Mouse (Mus musculus) lung, postnatal 4 days (tissue): Measurements from ENCODE around the gene Gtf2h1.
"Not testable (repeated sequence)": the region's sequence is repeated elsewhere in the genome, so short reads cannot be mapped to it uniquely, and the experiment has no call there.

Source experiments
- DNase-seq, 2 experiments: peaks; one replicate each; pipeline ENCODE4 v3.0.0; 2021

The Gtf2h1 gene

DNA sequence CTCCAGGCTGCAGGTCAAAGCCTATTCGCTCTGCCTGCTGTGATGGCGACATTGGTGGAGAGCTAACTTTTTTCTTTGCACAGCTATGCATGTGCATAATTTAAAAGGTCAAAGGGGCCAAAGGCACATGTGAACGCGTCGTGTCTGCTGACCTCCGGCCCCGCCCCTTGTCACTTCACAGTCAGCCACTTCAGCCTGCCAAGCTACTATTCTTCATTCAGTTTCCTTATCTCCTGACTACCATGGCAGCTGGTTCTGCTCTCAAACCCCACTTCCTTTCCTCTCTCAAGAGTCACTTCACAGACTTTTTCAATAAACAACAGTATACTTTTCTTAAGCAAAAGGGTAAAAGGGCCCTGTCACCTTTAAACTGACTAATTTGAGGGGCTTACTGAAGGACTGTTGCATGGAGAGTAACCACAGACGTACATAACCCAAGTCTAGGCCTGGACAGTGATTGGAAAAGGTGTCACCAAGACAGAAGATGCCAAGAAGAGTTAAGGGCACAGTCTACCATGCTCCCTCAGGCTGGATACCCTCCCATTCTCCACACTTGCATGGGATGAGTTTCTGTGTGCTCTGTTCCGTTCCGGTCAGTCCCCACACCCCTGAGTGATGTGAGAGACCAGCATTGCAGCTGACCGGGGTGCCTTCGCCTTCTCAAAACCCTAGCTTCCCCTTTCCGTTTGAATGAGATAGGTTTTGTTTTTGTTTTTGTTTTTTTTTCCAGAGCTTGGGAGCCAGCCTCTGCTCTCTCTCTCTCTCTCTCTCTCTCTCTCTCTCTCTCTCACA lies 35.1 kb downstream of the Gtf2h1 start:
- peak; percentile 73 to 89 for DNase-seq

DNA sequence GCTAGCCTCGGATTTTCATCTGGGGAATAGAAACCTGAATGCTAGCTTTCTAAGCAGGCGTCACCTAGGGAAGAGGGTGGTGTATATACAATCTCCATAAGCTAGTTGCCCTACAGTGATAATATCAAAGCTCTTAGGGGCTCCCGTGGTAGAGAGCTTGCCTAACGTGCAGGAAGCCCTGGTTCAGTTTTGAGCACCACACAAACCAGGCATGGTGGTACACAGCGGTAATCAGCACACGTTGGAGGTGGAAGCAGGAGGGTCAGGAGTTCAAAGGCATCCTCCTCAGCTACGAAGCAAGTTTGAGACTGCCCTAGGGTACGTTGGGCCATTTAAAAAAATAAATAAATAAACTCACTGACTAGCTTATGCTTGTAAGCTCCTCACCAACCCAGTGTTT lies 35.8 kb downstream of the Gtf2h1 start:
- no peak for DNase-seq

DNA sequence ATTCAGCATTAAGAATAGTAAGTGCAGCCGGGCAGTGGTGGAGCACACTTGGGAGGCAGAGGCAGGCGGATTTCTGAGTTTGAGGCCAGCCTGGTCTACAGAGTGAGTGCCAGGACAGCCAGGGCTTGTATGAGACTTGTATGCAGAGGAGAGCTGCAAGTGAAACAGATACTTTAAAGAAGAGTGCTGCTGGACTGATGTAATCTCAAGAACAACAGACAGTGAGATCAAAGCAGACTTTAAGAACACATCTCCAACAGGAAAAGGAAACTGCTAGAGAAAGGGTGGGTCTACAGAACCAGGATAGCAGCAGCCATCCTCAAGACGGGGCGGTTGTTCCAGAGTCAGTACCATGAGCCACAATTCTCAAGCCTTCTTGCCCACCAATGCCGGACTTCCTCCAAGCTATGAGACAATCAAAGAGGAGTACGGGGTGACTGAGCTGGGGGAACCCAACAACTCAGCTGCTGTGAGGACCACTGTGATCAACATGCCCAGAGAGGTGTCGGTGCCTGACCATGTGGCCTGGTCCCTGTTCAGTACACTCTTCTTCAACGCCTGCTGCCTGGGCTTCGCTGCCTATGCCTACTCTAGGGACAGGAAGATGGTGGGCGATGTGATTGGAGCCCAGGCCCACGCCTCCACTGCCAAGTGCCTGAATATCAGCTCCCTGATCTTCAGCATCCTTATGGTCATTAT lies 36.4 kb downstream of the Gtf2h1 start:
- DNase-seq: not testable (repeated sequence)

DNA sequence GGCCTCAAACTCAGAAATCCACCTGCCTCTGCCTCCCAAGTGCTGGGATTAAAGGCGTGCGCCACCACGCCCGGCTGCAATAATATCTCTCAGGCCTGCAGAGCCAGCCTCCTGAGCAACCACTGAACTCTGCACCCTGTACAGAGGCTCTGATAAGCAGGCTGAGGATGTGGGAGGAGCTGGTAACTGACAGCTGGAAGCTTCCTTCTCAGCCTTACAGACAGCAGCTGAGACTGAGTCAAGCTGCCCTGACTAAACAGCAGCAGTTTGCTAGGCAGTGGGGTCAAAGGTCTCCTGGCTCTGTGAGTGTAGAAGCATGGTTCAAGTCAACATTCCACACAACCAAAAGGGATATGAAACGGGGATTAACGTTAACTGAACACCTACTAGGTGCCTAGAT lies 37.4 kb downstream of the Gtf2h1 start:
- DNase-seq: peak; percentile 66 to 81

DNA sequence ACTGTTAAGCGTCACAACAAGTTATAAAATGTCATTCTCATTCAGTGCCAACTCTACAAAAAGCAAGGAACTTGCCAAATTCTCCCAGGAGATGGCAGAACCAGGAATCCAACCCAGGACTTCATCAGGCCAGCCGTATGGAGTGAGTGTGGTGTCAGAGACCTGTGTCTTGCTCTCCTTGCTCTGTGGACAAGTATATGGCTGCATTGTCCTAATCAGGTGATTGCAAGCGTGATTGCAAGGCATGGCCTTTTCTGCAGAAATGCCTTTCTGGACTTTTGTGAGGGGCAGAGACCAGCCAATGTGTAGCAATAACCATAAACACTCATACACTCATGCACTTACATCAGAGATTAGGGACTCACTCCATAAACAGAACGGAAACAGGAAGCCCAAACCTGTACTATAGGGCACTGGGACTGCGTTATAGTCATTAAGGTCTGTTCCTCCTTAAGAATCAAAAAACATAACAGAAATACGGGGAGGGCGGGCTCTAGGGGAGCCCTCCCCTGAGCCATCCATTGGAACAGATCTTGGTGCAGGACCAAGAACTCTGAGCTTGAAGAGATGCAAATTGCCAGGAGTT lies 37.9 kb downstream of the Gtf2h1 start:
- no peak for DNase-seq

DNA sequence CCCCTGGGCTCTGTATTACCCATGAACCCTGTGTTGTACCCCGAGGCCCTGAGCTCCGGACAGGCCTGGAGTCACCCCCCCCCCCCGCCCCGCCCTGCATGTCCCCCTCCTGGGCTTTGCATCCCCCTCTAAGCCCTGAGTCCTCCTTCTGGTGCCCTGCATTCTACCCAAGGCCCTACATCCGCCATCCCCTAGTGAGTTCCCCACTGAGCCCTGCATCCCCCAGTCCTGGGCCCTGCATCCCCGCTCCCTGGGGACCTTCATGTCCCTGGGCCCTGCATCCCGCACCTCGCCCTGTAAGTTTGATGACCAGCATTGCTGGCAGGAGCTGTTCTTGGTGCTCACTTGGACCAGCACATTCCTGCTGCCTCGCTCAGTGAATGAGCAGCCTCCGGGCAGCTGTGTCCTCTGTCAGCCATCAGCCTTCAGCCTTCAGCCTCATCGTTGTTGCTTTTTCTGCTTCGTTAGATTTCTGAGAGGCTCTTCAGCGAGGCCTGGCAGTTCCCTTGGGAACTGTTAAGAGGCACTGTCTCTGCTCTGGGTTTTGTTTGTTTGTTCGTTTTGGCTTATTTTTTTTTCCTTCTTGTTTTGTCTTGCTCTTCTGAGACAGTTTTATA lies 39.2 kb downstream of the Gtf2h1 start:
- DNase-seq: peak in 1 of 2 experiments; percentile 50

DNA sequence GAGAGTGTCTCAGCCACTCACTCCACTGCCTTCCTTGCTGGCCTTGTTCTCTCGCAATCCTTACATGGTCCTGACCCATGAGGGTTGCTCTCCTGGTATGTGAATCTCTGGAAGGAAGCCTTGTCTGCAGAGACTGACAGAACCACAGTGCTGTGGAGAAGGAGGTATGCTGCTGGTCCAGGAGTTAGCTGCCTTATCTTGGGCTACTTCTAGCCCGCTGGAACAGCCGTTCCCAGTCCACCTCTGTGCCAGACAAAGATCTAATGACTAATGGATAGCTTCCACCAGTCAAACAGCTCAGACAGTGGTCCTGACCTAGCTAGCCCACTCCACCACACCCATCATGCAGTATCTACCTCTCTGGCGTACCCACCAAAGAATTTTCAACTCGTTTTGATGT lies 40.5 kb downstream of the Gtf2h1 start:
- no peak for DNase-seq

DNA sequence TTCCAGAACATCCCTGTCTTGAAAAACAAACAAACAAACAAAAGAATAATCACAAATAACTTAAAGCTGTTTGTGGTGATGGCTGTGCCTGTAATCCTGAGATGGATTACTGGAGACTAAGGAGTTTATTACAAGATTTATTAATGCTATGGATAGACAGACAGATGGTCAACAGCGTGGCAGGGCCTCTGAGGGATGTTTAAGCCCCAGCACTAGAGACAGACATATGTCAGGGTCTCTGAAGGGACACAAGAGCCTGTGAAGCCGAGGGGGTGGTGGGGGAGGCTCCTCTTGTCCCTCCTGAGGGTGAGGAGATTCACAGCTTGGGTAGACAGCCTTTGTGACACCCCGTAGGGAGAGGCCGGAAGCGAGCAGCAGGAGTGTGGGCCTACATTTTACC lies 41.2 kb downstream of the Gtf2h1 start:
- DNase-seq: no peak

DNA sequence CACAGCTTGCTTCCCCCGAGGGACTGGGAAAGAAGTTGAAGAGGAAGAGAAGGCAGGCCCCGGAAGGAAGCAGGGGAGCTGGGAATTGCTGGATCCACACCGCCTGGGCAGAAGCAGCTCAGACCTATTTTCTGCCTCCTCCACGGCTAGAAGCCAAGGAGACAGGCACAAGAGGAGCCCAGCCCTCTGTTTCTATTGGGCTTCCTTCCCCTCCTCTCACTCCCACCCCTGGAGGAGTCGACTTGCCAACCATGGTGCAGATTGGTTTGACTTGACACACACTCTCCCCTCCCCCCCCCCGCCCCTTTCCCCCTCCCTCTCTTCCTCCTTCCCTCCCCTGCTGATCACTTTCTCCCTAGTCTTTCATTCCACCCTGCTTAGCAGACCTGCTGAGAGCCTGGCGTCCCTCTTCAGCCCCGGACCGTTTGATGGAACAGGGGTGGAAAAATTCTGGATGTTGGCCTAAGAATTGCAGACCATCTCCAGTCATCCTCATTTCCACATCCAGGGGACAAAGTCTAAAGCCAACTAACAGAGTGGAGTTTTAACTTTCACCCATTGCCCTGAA lies 42.3 kb downstream of the Gtf2h1 start:
- peak; percentile 61 to 71 for DNase-seq

DNA sequence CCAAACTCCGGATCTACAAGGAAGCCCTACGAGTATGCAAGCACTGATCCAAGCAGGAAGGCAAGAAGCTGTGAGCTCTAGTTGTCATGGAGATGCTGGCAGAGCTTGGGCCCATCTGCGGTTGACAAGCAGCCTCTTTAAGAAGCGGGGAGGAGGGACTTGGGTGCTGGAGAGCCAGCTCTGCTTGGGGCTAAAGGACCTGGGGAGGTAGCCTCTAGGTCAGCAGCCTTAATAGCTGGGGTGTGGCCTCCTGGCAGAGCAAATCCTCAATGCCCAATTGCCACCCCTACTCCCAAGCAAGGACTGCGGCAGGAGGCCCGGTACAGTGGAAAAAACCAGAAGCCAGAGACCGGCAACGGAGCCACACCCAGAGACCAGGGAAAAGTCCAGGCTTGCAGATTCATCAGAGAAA lies 43.0 kb downstream of the Gtf2h1 start:
- DNase-seq: peak; percentile 83 to 92

DNA sequence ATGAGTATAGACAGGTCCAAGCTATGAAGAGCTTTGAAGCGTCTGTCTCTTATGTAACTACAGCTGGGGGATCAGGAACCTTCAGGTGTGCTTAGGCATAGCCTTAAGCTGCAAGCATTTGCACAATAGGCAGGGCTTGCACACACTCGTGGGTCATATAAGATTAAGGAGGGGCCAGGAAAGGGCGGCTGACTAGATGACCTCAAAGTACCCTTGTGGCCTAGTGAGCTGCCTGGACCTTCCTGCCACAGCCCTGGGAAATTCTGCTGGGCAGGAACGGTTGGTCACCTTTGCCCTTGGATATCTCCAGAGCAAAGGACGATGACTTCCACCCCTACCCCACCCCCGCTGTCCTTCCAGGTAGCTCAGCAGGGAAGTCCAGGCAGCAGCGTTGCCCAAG lies 43.5 kb downstream of the Gtf2h1 start:
- DNase-seq: peak; percentile 48 to 58

DNA sequence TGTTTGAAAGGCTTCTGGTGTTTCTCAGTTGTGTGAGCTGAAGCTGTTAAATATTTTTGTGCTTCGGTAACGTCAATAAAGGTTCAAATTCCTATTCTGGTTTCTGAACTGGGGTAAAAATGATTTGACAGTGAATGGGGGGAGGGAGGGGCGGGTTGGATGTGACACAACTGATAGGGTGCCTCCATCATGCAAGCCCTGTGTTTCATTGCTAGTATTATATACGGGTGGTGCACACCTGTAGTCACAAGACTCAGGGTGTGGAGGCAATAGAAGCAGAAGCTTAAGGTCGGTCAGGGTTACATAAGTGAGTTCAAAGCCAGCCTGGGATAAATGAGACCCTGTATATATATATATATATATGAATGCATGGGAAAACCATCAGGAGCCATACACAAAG lies 44.0 kb downstream of the Gtf2h1 start:
- no peak for DNase-seq

DNA sequence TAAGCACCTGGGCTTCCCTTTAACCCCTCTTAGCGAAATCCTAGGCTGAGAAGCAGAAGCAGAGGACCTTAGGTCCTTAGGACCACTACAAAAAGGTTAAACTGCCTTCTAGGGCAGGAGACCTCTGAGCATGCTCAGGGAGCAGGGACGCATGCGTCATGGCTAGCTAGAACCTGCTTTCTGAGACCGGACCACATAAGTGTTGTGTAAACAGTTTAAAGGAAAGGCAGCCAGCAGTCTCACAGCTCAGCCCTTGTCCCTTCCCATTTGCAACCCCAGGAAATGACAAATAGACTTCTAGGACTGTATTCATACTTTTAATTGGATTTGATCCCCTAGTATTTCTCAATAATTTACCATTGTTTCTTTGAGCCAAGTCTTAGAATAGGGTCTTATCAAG lies 44.4 kb downstream of the Gtf2h1 start:
- peak; percentile 66 to 85 for DNase-seq

DNA sequence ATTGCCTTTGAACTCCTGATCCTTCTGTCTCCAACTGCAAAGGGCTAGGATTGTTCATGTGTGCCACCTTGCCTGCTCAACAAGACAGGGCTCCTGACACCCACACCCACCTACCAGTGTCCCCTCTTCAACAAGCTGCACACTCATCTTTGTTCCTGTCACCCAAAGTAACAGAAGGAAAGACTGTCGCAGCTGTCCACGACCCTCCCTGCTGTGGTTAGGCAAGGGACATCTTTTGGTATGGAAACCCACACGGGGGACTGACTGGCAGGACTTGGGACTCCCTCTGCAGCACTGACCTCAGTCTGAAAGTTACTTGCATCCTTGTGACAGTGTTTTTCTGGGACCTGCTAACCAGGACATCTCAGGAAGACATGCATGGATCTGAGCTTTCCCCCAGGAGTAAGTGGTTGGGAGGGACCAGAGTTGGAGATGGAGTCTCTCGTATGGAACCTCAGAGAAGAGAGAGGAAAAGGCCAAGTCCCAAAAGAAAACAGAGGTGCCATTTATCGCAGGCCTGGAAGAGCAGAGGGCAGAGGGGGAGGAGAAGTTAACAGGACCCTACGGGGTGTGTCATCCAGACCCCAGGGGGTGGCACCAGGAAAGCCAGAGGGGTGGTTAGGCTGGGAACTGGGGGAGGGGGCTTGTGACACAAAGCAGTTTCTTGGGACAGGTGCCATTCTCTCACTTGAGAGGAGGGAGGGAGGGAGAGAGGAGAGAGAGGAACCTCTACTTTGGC lies 45.1 kb downstream of the Gtf2h1 start, which contains the start of gene Ldha:
TSS of gene Ldha (plus strand) at position 689 of the 739 bp plus-strand sequence.
- DNase-seq: peak in 1 of 2 experiments; percentile 16

DNA sequence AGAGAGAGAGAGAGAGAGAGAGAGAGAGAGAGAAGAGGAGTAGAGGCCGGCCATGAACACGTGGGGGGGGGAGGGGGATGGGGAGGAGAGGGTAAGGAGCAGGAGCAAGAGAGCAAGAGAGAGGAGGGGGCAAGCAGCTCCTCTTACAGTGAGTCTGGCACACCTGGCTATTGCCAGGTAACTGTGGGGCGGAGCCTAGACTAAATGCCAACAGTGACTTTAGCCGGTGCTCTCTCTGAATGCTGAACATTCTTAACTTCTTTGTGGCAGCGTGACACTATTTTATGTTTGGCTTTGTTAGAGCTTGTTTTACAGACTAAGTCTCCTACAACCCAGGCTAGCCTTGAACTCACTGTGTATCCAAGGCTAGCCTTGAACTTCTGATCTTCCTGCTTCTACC lies 46.4 kb downstream of the Gtf2h1 start:
- DNase-seq: peak in 1 of 2 experiments; percentile 47

DNA sequence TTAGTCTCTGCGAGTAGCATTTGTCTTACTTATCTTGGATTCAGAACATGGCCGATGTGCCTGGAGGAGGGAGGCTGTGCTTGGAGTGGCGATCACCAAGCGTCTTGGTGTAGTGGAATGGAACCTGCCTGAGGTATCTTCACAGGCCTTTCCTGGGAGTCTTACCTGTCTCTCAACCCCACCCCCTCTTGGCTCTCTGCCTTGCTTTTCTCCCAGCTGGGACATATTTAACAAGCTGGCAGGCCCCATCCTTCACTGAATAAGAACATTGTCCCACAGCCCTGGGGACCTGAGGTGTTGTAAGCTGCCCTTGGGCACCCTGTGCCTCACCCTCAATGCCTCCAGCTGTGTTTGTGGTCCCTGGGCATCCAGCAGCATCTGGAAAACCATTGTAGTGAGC lies 47.7 kb downstream of the Gtf2h1 start:
- no peak for DNase-seq

DNA sequence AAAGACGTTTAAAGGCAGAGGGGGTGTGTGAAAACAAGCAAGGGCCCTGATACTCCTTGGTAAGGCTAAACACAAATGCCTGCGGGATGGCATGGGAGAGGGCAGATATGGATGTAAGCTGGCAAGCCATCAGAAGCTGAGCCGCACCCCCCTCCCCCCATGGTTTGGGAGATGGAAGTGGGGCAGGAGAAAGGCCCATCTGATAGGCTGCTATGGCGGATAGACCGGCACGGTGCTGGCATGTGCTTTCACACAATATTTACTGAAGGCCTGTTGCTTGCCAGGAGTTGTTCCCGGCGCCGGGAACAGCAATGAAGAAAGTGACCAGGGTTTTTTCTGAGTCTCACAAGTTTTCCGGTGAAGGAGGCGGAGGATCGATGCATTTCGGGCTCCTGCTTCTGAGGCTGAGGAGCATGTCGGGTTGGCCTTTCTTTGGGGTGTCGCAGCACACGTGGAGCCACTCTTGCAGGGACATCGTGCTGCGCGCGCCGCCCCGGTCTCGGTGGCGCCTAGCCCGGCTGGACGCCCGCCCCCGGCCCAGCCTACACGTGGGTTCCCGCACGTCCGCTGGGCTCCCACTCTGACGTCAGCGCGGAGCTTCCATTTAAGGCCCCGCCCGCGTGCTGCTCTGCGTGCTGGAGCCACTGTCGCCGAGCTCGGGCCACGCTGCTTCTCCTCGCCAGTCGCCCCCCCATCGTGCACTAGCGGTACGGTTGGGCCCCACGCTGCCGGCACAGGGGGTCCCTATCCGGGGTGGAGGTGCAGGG lies 49.5 kb downstream of the Gtf2h1 start:
- DNase-seq: peak; percentile 96

DNA sequence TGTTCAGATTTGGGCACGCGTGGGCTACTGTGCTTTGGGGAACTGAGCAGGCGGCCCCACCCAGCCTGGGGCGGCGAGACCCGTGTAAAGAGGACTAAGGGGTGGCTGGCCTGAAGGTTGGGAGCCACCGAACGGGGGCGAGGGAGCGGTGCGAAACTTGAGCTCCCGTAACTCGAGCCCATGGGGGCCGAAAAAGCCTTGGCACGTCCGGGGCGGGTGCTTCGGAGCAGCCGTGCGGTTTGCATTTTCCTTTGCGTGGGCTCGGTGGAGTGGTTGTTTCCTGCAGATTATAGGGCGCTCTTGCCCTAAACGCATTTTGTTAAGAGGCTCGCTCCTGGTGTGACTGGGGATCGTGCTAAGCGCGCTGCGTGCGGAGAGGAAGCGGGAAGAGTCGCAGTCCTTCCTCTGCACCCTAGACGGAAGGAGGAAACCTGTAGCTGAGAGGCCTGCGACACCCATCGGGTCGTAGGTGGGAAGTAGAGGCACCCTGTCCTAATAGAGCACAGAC lies 50.1 kb downstream of the Gtf2h1 start:
- peak; percentile 48 to 50 for DNase-seq

DNA sequence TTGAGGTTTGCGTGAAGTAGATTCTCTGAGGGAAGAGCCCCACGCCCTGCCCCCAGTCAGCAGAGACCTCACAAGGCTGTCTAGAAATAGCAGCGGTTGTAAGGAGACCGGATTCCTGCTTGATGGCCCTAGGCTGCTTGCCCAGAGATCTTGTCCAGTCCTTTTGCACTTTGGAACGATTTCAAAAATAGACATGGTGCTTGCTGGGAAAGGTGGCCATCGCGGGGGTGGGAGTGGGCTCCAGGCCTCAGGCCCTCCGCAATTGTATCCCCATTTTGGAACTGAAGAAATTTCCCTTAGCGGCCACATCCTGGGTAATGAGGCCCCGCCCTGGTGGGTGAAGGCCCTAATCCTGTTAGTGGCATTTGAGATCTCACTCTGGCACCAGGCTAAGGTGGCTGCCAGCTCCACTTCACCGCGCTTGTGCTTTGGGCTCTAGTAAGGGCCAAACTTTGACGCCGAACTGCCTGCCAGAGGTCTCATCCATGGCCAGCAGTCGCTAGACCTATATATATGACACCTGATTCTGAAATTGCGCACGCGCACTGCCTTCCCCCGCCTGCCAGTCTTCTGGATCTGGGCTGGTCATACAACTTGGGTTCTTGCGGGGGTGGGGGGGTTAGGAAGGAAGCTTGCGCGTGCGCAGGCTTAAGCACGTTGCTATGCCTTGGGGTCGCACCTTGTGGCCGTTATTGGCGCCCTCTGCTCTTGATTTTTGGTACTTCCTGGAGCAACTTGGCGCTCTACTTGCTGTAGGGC lies 50.8 kb downstream of the Gtf2h1 start:
- DNase-seq: peak; percentile 71 to 75

DNA sequence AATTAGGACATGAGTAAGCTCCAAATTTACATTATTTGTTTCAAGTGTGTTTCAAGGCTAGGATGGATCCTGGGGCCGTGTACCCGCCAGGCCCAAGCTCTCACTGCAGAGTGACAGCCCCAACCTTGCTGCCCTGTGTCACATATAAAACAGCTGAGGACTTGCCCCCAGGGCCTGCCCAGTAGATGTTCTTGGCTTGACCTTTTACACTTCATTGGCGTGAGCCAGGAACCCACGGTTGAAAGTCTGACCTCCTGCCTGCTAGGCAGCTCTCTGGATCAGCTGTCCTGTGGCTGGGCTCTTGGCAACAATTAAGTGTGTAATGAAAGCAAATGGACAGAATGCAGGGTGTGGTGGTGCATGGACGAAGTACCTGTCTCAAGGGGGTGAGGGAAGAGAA lies 53.4 kb downstream of the Gtf2h1 start:
- no peak for DNase-seq

DNA sequence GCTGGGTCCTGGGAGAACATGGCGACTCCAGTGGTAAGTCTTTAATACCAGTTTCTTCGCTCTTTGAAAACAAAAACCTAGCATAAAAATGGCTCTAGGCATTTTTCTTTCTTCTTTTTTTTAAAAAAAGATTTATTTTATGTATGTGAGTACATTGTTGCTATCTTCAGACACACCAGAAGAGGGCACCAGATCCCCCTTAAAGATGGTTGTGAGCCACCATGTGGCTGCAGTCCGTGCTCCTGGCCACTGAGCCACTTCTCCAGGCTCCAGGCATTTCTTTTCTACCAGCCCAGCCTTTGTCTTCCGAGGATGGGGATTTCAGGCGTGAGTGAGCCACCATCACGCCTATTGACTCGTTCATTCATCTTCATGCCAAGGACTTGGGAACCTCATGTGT lies 55.1 kb downstream of the Gtf2h1 start:
- DNase-seq: no peak
